Mouse (Mus musculus) myocyte (in vitro differentiated cells): ENCODE measurements at regions not wholly inside any gene's neighbourhood (a gene's known extent, or its start where the extent isn't known, plus 50 kb on each side); places are given as distances from the start of the nearest gene placed in this dataset.

Experiments
- H3K27me3 ChIP-seq: one replicate; pipeline ENCODE4 v1.6.1; 2011; ENCODE audit not compliant: control insufficient read depth, insufficient read depth, insufficient read length
- H3K36me3 ChIP-seq: one replicate; pipeline ENCODE4 v1.6.1; 2011; ENCODE audit not compliant: control insufficient read depth, insufficient read depth
- H3K4me2 ChIP-seq: one replicate; pipeline ENCODE4 v1.6.1; 2011; ENCODE audit warnings: low read depth, control low read depth
- H3K4me3 ChIP-seq: one replicate; pipeline ENCODE4 v1.5.1; 2011; ENCODE audit warnings: mild to moderate bottlenecking, control low read depth, moderate library complexity
- H3K79me2 ChIP-seq: one replicate; pipeline ENCODE4 v1.6.1; 2011; ENCODE audit not compliant: control insufficient read depth, insufficient read depth
- H3ac ChIP-seq: one replicate; pipeline ENCODE4 v1.6.1; 2011; ENCODE audit not compliant: control insufficient read depth, insufficient read length
- CEBPB ChIP-seq: IDR thresholded peaks from 2 replicates; pipeline ENCODE4 v1.6.1; 2011; ENCODE audit warnings: mild to moderate bottlenecking, moderate library complexity; ENCODE audit not compliant: poor library complexity, insufficient read depth, severe bottlenecking
- E2F4 ChIP-seq: IDR thresholded peaks from one replicate; pipeline ENCODE4 v1.6.1; 2011; ENCODE audit warnings: mild to moderate bottlenecking, control low read depth, moderate library complexity; ENCODE audit not compliant: insufficient read depth
- MAX ChIP-seq: IDR thresholded peaks from one replicate; pipeline ENCODE4 v1.6.1; 2011; ENCODE audit warnings: low read depth, mild to moderate bottlenecking, control low read depth
- MYOD1 ChIP-seq, 3 experiments: IDR thresholded peaks; one replicate each; pipeline ENCODE4 v1.6.1; 2011; ENCODE audit warnings: control low read depth in 2 of 3, low read depth in 2 of 3, mild to moderate bottlenecking in 2 of 3, moderate library complexity in 1 of 3; ENCODE audit not compliant: insufficient read length in 2 of 3, control insufficient read depth in 1 of 3
- MYOG ChIP-seq, 3 experiments: IDR thresholded peaks; one replicate each; pipeline ENCODE4 v1.6.1; 2011; ENCODE audit warnings: control low read depth in 2 of 3, low read depth in 2 of 3, mild to moderate bottlenecking in 2 of 3; ENCODE audit not compliant: insufficient read length in 2 of 3, control insufficient read depth in 1 of 3, insufficient read depth in 1 of 3
- POLR2A ChIP-seq: IDR thresholded peaks from one replicate; pipeline ENCODE4 v1.6.1; 2011; ENCODE audit warnings: low read depth, mild to moderate bottlenecking, control low read depth, moderate library complexity; ENCODE audit not compliant: insufficient read length
- POLR2AphosphoS2 ChIP-seq: IDR thresholded peaks from one replicate; pipeline ENCODE4 v1.6.1; 2011; ENCODE audit warnings: low read depth, control low read depth; ENCODE audit not compliant: insufficient read length
- REST ChIP-seq: IDR thresholded peaks from one replicate; pipeline ENCODE4 v1.6.1; 2011; ENCODE audit warnings: mild to moderate bottlenecking, control low read depth, moderate library complexity; ENCODE audit not compliant: insufficient read depth, insufficient read length
- SRF ChIP-seq: IDR thresholded peaks from one replicate; pipeline ENCODE4 v1.6.1; 2011; ENCODE audit warnings: low read depth; ENCODE audit not compliant: control insufficient read depth, insufficient read length
- TCF12 ChIP-seq: IDR thresholded peaks from one replicate; pipeline ENCODE4 v1.6.1; 2011; ENCODE audit warnings: mild to moderate bottlenecking, control low read depth; ENCODE audit not compliant: poor library complexity, insufficient read depth, severe bottlenecking
- TCF3 ChIP-seq: IDR thresholded peaks from one replicate; pipeline ENCODE4 v1.6.1; 2011; ENCODE audit warnings: low read depth, control low read depth; ENCODE audit not compliant: insufficient read length
- USF1 ChIP-seq: IDR thresholded peaks from one replicate; pipeline ENCODE4 v1.6.1; 2011; ENCODE audit warnings: low read depth, mild to moderate bottlenecking, control low read depth, moderate library complexity

DNA sequence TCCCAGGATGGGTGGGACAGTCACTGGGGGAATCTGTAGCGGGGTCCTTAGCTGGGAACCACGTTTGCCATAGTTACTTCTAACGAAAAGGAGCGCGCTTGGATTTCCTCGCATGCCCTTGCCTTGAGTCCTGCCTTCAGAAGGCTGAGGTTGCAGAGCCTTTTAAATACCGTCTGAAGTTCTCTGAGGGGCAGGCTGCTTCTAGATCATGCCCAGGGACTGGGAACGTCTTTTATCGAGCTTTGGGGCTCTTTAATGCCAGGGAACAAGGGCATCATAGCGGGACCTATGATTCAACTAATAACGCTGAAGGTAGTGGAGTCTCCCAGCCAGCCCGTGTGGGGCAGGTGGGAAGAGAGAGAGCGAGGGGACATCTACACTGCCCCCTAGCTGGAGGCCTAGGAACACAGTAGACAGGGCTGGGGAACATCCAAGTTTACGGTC, 369.1 kb downstream of the Vrk1 start:
- Histone ChIP-seq H3K27me3 (peaks cover 5% of the 10 kb centered on the region), H3K36me3 (no peaks in the 10 kb centered on the region), H3K79me2 (no peaks in the 10 kb centered on the region), H3ac (no peak overlapping the region), H3K4me2 (no peak overlapping the region), H3K4me3 (no peak overlapping the region)
- TF ChIP-seq USF1 (no peak), SRF (no peak), CEBPB (no peak), POLR2AphosphoS2 (no peak)

DNA sequence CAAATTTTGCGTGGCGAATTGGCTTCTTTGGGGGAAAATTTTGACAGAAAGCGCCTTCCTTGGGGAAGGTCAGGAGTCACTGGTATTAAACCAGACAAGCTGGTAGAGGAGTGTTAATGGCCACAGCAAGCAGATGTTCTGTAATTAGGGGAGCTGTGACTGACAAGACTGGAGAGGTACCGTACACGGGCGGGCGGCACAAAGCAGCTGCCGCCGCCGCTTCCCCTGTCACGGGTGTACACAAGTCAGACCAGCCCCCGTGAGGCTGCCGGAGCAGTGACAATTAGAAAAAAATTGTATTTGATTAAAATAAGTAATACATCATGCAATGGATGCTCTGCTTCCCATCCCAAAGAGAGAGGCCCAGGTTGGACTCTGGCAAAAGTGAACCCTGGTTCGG, 369.8 kb downstream of the Vrk1 start:
- Histone ChIP-seq H3K79me2 (no peaks in the 10 kb centered on the region), H3K27me3 (peaks cover 5% of the 10 kb centered on the region), H3K4me3 (no peak overlapping the region), H3ac (no peak overlapping the region), H3K36me3 (no peaks in the 10 kb centered on the region), H3K4me2 (no peak overlapping the region)
- no peak for TF ChIP-seq POLR2AphosphoS2
- no peak for TF ChIP-seq MYOD1 (IDR thresholded peaks at IDR 0.05; ENCODE audit: control insufficient read depth in 1 of 3, insufficient read length in 2 of 3, low read depth in 2 of 3)
- no peak for TF ChIP-seq USF1
- no peak for TF ChIP-seq TCF12
- TF ChIP-seq E2F4 = no peak
- no peak for TF ChIP-seq REST

DNA sequence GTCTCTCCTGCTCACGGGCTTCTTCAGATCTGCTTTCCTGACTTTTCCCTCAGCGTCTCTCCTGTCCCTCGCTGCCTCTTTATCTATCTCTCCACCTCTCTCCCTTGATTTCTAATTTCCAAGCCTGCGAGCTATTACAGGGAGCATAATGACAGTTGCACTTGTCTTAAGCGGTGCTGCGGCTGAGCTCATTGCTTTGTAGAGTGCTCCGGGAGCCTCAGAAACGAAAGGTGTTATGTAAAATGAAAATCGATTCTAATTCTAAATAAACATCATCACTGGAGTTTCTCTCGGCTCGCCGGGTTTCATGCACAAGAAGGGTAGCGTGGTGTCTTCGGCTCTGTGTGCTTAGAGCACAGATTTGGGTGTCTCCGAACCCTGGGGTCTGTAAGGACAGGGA, 371.8 kb downstream of the Vrk1 start:
- H3K27me3 ChIP-seq = peaks cover 5% of the 10 kb centered on the region

DNA sequence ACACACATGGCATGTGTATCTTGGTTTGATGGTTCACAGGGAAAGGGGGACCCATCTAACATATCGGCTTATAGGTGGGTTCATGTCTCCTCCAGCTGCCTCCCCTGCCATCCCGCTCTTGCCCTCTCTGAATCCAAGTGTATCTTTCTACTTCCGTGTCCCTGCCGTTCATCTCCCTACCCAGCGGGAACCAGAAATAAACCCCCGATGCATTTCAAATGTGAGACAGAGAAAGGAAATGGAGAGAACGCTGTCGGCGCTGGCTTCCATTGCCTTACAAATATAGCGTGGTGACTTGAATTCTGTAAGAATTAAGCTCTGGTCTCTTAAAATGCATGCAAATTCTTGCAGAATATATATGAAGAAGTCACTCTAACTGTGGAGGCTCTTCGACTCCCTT, 379.2 kb downstream of the Vrk1 start:
- no peaks in the 10 kb centered on the region for H3K36me3 ChIP-seq
- TF ChIP-seq MYOD1 (IDR thresholded peaks at IDR 0.05; ENCODE audit: control insufficient read depth in 1 of 3, insufficient read length in 2 of 3, low read depth in 2 of 3) (no peak), POLR2AphosphoS2 (no peak), MAX (no peak), MYOG (IDR thresholded peaks at IDR 0.05; ENCODE audit: control insufficient read depth in 1 of 3, insufficient read depth in 1 of 3, insufficient read length in 2 of 3, low read depth in 2 of 3) (no peak), REST (no peak), TCF12 (no peak), E2F4 (no peak), POLR2A (no peak), TCF3 (no peak), SRF (no peak), USF1 (no peak), CEBPB (no peak)
- H3K4me3 ChIP-seq = no peak overlapping the region
- no peak overlapping the region for H3K4me2 ChIP-seq
- no peak overlapping the region for H3ac ChIP-seq
- no peaks in the 10 kb centered on the region for H3K27me3 ChIP-seq
- H3K79me2 ChIP-seq = no peaks in the 10 kb centered on the region

More for the DNA sequence above, 371.8 kb downstream of the Vrk1 start:
- Histone ChIP-seq H3K4me3 (no peak overlapping the region), H3ac (no peak overlapping the region), H3K79me2 (no peaks in the 10 kb centered on the region), H3K4me2 (no peak overlapping the region), H3K36me3 (no peaks in the 10 kb centered on the region)
- no peak for TF ChIP-seq POLR2A
- TF ChIP-seq E2F4 = no peak
- TF ChIP-seq POLR2AphosphoS2 = no peak
- no peak for TF ChIP-seq USF1
- no peak for TF ChIP-seq CEBPB
- no peak for TF ChIP-seq MAX
- no peak for TF ChIP-seq REST
- TF ChIP-seq MYOD1 (IDR thresholded peaks at IDR 0.05; ENCODE audit: control insufficient read depth in 1 of 3, insufficient read length in 2 of 3, low read depth in 2 of 3) = no peak
- no peak for TF ChIP-seq TCF3
- no peak for TF ChIP-seq MYOG (IDR thresholded peaks at IDR 0.05; ENCODE audit: control insufficient read depth in 1 of 3, insufficient read depth in 1 of 3, insufficient read length in 2 of 3, low read depth in 2 of 3)
- TF ChIP-seq SRF = no peak
- TF ChIP-seq TCF12 = no peak

DNA sequence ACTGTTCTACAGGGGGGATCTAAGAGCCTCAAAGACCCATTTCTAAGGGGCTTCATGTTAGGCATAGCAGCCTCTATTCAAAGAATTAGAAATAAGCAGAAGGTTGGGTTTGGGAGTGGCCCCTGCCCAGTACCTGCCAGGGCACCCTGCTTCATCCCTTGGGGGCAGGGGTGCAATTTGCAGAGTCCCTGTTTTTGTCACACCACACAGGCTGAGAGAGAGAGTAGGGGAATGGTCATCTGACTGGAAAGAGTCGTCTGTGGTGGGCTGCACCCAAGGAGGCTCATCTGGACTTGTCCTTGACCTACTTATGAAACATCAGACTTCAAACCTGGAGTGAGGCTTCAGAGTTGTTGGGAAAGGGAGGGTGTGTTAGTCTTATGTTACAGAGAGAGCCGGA, 382.3 kb downstream of the Vrk1 start:
- Histone ChIP-seq H3K27me3 (no peaks in the 10 kb centered on the region), H3K4me2 (no peak overlapping the region), H3ac (no peak overlapping the region), H3K79me2 (no peaks in the 10 kb centered on the region), H3K4me3 (no peak overlapping the region), H3K36me3 (no peaks in the 10 kb centered on the region)
- TF ChIP-seq SRF (no peak), TCF3 (no peak), REST (no peak), USF1 (no peak), MYOD1 (IDR thresholded peaks at IDR 0.05; ENCODE audit: control insufficient read depth in 1 of 3, insufficient read length in 2 of 3, low read depth in 2 of 3) (no peak), POLR2AphosphoS2 (no peak), MYOG (IDR thresholded peaks at IDR 0.05; ENCODE audit: control insufficient read depth in 1 of 3, insufficient read depth in 1 of 3, insufficient read length in 2 of 3, low read depth in 2 of 3) (no peak), POLR2A (no peak), CEBPB (no peak), TCF12 (no peak), MAX (no peak), E2F4 (no peak)
